Mouse (Mus musculus): ENCODE measurements around the gene Fat3. TPM values are rescaled to one million over a fixed set of nuclear protein-coding genes. Genes with fewer than 3 reads are reported as not detected.
A peak's percentile ranks its signal among the peaks of the same experiment; 100 is the strongest.

The Fat3 gene
- total RNA-seq, 4 experiments from 2014 or later = 0.28 to 0.49 (median 0.48) TPM

- DNase-seq (ENCODE audit: low spot score) = no peak
These were observed 472.0 kb downstream of the Fat3 start for GRCm38 (mm10) chr9:16029066-16029465.

GRCm38 (mm10) chr9:16028394-16028911 is 472.6 kb downstream of the Fat3 start:
- peak; percentile 71 for DNase-seq (ENCODE audit: low spot score)

GRCm38 (mm10) chr9:16026054-16026453 is 475.0 kb downstream of the Fat3 start:
- no peak for DNase-seq (ENCODE audit: low spot score)

GRCm38 (mm10) chr9:16024706-16025105 is 476.4 kb downstream of the Fat3 start:
- DNase-seq (ENCODE audit: low spot score) = no peak

GRCm38 (mm10) chr9:16014115-16014514 is 487.0 kb downstream of the Fat3 start:
- DNase-seq (ENCODE audit: low spot score) = no peak

- no peak for DNase-seq (ENCODE audit: low spot score)
These were observed 489.7 kb downstream of the Fat3 start for GRCm38 (mm10) chr9:16011382-16011781.

- no peak for DNase-seq (ENCODE audit: low spot score)
These were observed 493.6 kb downstream of the Fat3 start for GRCm38 (mm10) chr9:16007516-16007915.

GRCm38 (mm10) chr9:16002991-16003390 is 498.1 kb downstream of the Fat3 start:
- no peak for DNase-seq (ENCODE audit: low spot score)

GRCm38 (mm10) chr9:15994762-15995161 is 506.3 kb downstream of the Fat3 start:
- no peak for DNase-seq (ENCODE audit: low spot score)

GRCm38 (mm10) chr9:15994177-15994576 is 506.9 kb downstream of the Fat3 start:
- no peak for DNase-seq (ENCODE audit: low spot score)

GRCm38 (mm10) chr9:15992158-15992846 is 508.8 kb downstream of the Fat3 start:
- no peak for DNase-seq (ENCODE audit: low spot score)

- DNase-seq (ENCODE audit: low spot score) = no peak
These were observed 522.8 kb downstream of the Fat3 start for GRCm38 (mm10) chr9:15978317-15978716.

- peak; percentile 6 for DNase-seq (ENCODE audit: low spot score)
These were observed 524.0 kb downstream of the Fat3 start for GRCm38 (mm10) chr9:15976959-15977663.

GRCm38 (mm10) chr9:15975999-15976398 is 525.1 kb downstream of the Fat3 start:
- DNase-seq (ENCODE audit: low spot score) = no peak

- no peak for DNase-seq (ENCODE audit: low spot score)
These were observed 528.9 kb downstream of the Fat3 start for GRCm38 (mm10) chr9:15972201-15972600.

GRCm38 (mm10) chr9:15971393-15971792 is 529.7 kb downstream of the Fat3 start:
- no peak for DNase-seq (ENCODE audit: low spot score)

GRCm38 (mm10) chr9:15964198-15964597 is 536.9 kb downstream of the Fat3 start:
- DNase-seq (ENCODE audit: low spot score) = no peak

GRCm38 (mm10) chr9:15962886-15963285 is 538.2 kb downstream of the Fat3 start:
- no peak for DNase-seq (ENCODE audit: low spot score)

- no peak for DNase-seq (ENCODE audit: low spot score)
These were observed 542.8 kb downstream of the Fat3 start for GRCm38 (mm10) chr9:15958224-15958787.

- no peak for DNase-seq (ENCODE audit: low spot score)
These were observed 543.3 kb downstream of the Fat3 start for GRCm38 (mm10) chr9:15957816-15958215.

GRCm38 (mm10) chr9:15955147-15955782 is 545.8 kb downstream of the Fat3 start:
- DNase-seq (ENCODE audit: low spot score) = no peak

- DNase-seq (ENCODE audit: low spot score) = no peak
These were observed 546.8 kb downstream of the Fat3 start for GRCm38 (mm10) chr9:15954338-15954704.

Data from heart, adult 8-10 months (tissue).